Mouse (Mus musculus): ENCODE measurements at regions not wholly inside any gene's neighbourhood (a gene's known extent, or its start where the extent isn't known, plus 50 kb on each side); places are given as distances from the start of the nearest gene placed in this dataset.

GRCm38 (mm10) chr10:99578366-99578765, 181.1 kb downstream of the Csl start:
- TF ChIP-seq CTCF (IDR thresholded peaks at IDR 0.05; ENCODE audit: control insufficient read depth, insufficient read depth, insufficient replicate concordance, low read depth, low read length) = no peak
- TF ChIP-seq POLR2A (IDR thresholded peaks at IDR 0.05; ENCODE audit: control insufficient read depth, low read depth, low read length) = no peak
